ENCODE assay signal across 22 mouse cellular contexts in genomic region chr2:18317503-18318281, GRCm38 (mm10).
"Had no signal": no experiment of that assay in that cellular context is flagged by ENCODE, and none has a peak within 500 bp of the region (broad histone marks: within the 10 kb centered on the region; RNA-seq: fewer than 3 reads in every experiment).

No protein-coding gene starts in this region.

- H3K9ac ChIP-seq: kidney, embryonic 15.5 days; limb, embryonic 12.5 days; limb, embryonic 15.5 days; liver, embryonic 12.5 days; liver, embryonic 15.5 days; lung, embryonic 15.5 days; midbrain, embryonic 15.5 days; neural tube, embryonic 12.5 days; neural tube, embryonic 15.5 days had no signal

- H3K4me1 ChIP-seq: kidney, embryonic 15.5 days; limb, embryonic 15.5 days; liver, embryonic 12.5 days; liver, embryonic 15.5 days; lung, embryonic 15.5 days; megakaryocyte, embryonic 14.5 days; midbrain, embryonic 15.5 days; neural tube, embryonic 12.5 days; neural tube, embryonic 15.5 days had no signal

- H3K36me3 ChIP-seq: limb, embryonic 15.5 days; liver, embryonic 15.5 days; lung, embryonic 15.5 days; midbrain, embryonic 15.5 days; neural tube, embryonic 12.5 days; neural tube, embryonic 15.5 days had no signal

- H3K4me3 ChIP-seq: kidney, embryonic 15.5 days; limb, embryonic 12.5 days; limb, embryonic 15.5 days; liver, embryonic 12.5 days; liver, embryonic 15.5 days; lung, embryonic 15.5 days; megakaryocyte, embryonic 14.5 days; midbrain, embryonic 10.5 days; midbrain, embryonic 15.5 days; neural tube, embryonic 12.5 days; neural tube, embryonic 15.5 days had no signal

- H3K9me3 ChIP-seq: liver, embryonic 15.5 days; lung, embryonic 15.5 days; midbrain, embryonic 15.5 days; neural tube, embryonic 12.5 days had no signal

- H3K27me3 ChIP-seq: kidney, embryonic 15.5 days; limb, embryonic 12.5 days; limb, embryonic 15.5 days; liver, embryonic 12.5 days; liver, embryonic 15.5 days; lung, embryonic 15.5 days; megakaryocyte, embryonic 14.5 days; midbrain, embryonic 15.5 days; neural tube, embryonic 12.5 days; neural tube, embryonic 15.5 days had no signal

- DNase-seq: kidney, postnatal 10 days; kidney, postnatal 36 days; left cerebral cortex, postnatal 4 days; lung, adult 18-20 months; lung, postnatal 10 days; lung, postnatal 36 days; right cerebral cortex, adult 18-20 months; right cerebral cortex, postnatal 14 days; right cerebral cortex, postnatal 4 days; thymus, adult 18-20 months; thymus, postnatal 36 days had no signal

- H3K27ac ChIP-seq: kidney, embryonic 15.5 days; limb, embryonic 12.5 days; limb, embryonic 15.5 days; liver, embryonic 12.5 days; liver, embryonic 15.5 days; lung, embryonic 15.5 days; midbrain, embryonic 10.5 days; midbrain, embryonic 15.5 days; neural tube, embryonic 12.5 days; neural tube, embryonic 15.5 days had no signal

- ATAC-seq: liver, embryonic 12.5 days; midbrain, embryonic 15.5 days had no signal

- H3K4me2 ChIP-seq: kidney, embryonic 15.5 days; limb, embryonic 12.5 days; limb, embryonic 15.5 days; liver, embryonic 12.5 days; liver, embryonic 15.5 days; lung, embryonic 15.5 days; midbrain, embryonic 15.5 days; neural tube, embryonic 12.5 days; neural tube, embryonic 15.5 days had no signal
